Mouse (Mus musculus): ENCODE data around the gene Spaca4. TPM values are rescaled to one million over a fixed set of nuclear protein-coding genes. Genes with fewer than 3 reads are reported as not detected.
A peak's percentile ranks its signal among the peaks of the same experiment; 100 is the strongest.

Gene Spaca4
- total RNA-seq (2017) = not detected in 2 replicates

DNA sequence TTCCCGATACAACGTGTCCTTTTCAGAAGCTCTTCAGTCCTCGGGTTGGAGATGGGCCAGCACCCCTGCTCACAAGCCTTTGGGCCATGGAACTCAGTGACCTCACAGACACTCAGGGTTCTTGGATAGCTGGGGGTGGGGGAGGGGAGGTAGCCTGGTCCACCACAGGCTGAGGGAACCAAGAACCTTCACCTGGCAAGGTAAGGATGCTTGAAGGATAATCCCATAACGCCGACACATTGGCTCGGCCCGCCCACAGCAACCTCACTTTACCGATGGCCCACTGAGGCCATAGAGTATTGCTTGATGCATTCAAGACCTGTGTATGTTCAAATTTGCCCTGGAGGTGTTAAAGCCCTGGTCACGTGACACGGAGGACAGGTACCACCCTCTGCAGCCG is at the start of gene Spaca4:
Gene Spaca4, minus strand, starts transcription at position 101 of the 400 bp plus-strand sequence.
- no peak for ATAC-seq (replicated peaks; ENCODE audit: low read depth, poor library complexity, severe bottlenecking)

DNA sequence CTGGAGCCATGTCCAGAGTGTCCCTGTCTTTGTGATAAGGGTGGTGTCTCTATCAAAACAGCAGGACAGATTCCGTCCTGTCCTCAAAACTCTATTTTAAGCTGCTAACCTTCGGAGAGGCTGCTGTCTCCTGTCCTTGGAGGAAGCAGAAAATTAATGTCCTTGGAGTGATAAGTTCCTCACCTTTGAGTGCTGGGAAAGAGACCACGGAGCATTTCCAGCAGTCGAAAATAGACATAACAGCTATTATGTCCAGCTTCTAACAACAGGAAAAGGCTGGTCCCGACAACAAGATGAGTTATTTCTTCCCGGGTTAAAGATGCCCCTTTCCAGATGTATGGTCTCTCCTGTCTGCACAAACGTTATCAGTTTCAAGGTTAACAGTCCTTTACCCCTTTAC is 49.6 kb upstream of the Spaca4 start:
- ATAC-seq (replicated peaks; ENCODE audit: low read depth, poor library complexity, severe bottlenecking) = no peak

DNA sequence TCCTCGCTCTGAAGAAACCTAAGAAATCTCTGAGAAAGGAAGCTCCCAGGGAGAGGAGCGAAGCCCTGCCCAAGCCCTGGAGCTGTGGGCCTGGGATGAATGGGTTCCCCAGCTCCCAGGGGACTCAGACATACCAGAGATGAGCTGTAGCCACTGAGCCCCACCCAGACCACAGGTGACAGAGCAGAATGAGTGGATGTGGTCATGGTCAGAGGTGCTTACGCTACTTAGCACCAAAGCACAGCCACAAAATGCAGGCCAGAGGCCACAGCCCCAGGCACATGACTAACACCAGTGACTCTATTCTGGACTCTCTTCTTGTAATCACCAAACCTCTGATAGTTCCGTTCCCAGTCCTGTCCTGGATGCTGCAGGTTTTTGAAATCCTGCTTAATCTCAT is 45.5 kb upstream of the Spaca4 start:
- ATAC-seq (replicated peaks; ENCODE audit: low read depth, poor library complexity, severe bottlenecking) = peak; percentile 39; the same call in 1 of the 2 replicates

DNA sequence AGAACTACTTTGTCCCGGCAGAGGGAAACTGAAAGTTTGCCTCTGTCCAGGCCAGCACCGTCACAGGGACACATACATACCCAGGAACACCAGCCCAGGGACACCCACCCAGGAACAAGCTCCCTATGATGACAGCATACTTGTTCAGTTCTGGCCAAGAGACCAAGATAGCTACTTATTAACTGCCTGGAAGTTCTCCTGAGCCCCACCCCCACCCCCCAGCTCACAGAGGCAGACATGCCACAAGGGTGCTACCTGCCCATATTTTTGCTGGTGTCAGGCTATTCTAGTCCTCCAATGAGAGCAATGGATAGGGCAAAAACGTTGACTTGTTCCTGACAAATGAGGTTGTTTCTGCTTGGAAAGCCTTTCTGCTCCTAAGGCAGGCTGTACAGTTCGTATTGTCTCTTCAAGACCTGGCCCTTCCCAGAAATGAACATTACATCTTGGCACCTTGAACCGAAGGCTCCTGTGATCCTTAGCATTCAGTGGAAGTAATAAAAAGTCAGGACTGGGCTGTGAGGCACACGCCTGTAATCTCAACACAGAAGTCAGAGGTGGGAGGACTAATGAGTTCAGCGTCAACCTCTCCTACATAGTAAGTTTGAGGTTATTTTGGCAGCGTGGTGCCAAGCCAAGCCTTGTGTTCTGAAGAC is 44.9 kb upstream of the Spaca4 start:
- no peak for ATAC-seq (replicated peaks; ENCODE audit: low read depth, poor library complexity, severe bottlenecking)

DNA sequence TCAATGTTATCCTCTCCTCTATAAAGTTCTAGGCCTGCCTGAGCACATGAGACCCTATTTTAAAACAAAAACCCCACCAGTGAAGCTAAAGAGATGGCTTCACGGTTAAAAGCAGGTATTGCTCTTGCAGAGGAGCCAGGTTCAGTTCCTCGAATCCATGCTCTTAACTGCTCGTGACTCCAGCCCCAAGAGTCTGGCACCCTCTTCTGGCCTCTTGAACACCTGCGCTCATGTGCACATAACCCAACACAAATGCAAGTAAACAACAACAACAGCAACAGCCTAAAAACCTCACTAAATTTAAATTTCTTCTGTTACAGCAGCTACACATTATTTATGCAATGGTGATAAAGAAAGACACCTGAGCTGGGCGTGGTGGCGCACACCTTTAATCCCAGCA is 41.9 kb upstream of the Spaca4 start:
- ATAC-seq (replicated peaks; ENCODE audit: low read depth, poor library complexity, severe bottlenecking) = no peak

DNA sequence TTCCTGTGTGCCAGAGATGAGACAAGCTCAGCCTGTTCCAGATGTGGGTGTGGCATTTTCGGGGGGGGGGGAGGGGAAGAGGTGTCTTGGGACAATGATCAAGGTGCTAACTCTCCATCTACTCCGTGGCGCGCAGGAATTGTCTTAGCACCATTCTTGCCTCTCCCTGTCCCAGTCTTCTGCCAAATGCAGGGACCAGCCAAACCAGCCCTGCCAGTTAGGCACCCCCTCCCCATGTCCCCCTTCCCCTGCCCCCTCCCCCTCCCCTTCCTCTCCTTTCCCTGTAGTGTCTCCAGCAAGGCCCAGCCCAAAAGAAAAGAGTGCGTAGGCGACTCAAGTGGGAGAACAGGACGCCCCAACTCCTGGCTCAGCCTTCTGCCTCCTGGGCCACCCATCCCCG is 41.2 kb upstream of the Spaca4 start:
- no peak for ATAC-seq (replicated peaks; ENCODE audit: low read depth, poor library complexity, severe bottlenecking)

DNA sequence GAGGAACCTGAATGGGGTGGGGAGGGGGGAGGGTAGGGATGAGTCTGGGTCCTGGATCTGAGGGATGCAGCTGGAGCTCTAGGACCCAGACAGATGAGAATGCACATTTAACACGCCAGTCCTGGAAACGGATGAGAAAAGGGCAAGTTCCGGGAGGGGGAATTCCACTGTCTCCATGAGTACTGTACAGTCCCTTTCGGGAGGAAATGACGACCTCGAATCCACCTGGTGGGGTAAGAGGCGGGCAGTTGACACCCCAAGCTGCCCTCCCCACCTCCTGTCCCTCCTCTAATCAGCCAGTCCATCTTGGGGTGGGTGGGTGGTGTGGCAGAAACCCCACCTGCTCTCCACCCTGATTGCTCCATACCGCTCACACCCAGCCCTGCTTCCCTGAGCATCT is 40.4 kb upstream of the Spaca4 start:
- no peak for ATAC-seq (replicated peaks; ENCODE audit: low read depth, poor library complexity, severe bottlenecking)

DNA sequence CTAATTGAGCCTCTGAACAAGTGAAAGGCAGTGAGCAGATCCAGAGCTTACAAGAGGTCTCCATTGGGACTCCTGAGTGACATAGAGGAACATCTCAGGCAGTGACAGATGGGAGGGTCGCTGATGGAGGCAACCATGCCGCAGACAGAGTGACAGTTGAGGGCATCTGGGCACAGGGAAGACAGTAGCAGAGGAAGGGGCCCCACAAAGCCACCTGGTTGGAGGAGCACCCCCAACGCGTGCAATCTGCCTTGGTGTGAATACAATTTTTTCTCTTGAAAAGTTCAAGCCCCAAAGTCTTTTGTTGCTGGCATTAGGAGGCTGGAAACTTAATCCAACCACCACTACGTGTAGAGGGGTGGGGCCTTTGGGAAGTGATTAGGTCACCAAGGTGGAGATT is 34.5 kb upstream of the Spaca4 start:
- ATAC-seq (replicated peaks; ENCODE audit: low read depth, poor library complexity, severe bottlenecking) = no peak

DNA sequence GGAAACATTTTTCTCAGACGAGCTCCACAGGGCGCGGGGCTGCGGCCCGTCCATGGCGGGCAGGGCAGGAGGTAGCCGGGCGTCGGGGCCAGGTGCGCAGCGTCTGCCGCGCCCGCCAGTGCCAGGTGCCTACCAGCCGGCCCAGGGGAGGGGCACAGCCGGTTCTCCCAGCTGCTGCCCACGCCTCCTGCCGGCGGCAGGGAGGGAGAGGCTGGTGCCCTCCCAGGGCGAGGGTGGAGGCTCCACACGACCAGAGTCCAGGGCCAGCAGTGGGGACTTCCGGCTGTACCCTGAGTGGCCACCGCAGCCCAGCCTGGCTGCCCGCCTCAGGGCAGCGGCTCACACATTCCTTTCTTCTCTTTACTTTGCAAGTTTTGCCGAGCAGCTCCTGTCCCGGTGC is 33.8 kb upstream of the Spaca4 start:
- ATAC-seq (replicated peaks; ENCODE audit: low read depth, poor library complexity, severe bottlenecking) = no peak

DNA sequence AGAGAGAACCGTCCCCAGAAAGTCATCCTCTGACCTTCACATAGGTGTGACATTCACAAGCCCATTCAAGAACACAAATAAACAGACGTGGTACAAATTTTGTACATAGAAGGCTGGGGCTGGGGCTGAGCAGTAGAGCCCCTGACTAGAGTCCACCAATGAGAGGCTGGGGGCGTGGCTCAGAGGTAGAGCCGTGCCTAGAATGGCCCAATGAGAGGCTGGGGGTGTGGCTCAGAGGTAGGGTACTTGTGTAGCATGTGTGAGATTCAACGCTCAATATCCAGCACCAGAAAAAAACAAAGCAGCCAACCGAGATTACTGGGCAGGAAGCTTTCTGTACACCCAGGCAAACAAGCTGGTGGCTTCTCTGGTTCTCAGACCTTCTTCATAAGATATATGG is 30.1 kb upstream of the Spaca4 start:
- ATAC-seq (replicated peaks; ENCODE audit: low read depth, poor library complexity, severe bottlenecking) = no peak

DNA sequence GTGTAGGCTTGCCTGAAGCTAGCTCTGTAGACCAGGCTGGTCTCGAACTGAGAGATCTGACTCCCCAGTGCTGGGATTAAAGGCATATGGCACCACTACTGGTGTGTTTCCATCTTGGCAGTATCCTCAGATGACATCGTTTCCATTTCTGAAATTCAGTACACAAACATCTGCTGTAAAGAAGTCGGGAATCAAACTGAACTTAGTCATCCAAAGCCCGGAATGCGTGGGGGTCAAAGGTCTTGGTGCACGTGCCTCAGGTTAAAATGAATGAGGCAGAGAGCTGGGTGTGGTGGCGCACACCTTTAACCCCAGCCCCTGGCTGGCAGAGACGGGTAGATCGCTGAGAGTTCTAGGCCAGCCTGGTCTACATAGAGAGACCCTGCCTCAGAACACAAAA is 24.5 kb upstream of the Spaca4 start:
- no peak for ATAC-seq (replicated peaks; ENCODE audit: low read depth, poor library complexity, severe bottlenecking)

DNA sequence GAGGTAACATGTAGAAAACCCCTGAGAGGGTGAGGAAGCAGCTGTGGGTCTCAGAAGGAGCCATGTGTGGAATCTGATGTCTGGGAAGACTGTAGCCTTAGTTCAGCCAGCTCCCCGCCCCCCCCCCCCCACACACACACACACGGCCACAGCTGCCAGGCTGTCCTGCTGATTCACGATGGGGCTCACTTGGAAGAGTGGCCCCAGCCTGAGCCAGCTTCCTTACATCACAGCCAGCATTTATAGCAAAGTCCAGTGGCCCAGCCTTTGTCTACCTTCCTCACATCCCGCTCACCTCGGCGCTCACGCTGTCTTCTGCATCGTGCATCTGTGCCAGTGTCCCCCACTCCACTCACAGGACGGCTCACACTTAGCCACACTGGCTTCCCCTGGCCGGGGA is 23.8 kb upstream of the Spaca4 start:
- ATAC-seq (replicated peaks; ENCODE audit: low read depth, poor library complexity, severe bottlenecking) = 0 out of 2 replicates have a peak, but pooled peaks have one; percentile 32

DNA sequence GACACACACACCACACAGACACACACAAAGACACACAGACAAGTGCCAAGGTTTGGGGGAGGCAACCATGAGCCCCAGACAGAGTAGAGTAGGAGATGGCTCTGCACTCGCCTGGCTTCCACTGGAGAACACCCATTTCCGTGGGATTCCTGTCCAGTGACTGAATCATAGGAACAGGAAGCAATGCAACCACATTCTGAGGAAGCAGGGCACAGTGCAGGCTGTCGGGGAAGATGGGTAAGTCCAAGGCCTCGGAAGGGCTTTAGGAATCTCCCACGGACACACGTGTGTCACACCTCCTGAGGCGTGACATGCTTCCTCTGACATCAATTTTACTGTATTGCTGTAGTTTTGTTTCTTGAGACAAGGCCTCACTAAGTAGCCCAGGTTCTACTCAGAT is 22.5 kb upstream of the Spaca4 start:
- ATAC-seq (replicated peaks; ENCODE audit: low read depth, poor library complexity, severe bottlenecking) = no peak

DNA sequence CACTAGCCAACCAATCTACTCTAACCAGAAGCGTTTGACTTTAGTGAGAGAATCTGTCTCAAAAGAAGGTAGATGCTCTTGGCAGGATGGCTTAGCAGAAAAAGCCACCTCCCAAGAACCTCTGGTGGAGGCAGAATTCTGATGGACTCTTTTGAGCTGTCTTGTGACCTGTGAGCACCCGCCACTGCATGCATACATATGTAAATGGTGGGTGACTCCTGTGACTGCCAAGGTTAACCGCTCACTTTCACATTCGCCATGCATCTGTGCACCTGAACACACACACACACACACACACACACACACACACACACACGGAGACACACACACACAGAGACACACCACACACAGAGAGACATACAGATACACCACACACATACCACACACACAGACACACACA is 21.8 kb upstream of the Spaca4 start:
- ATAC-seq (replicated peaks; ENCODE audit: low read depth, poor library complexity, severe bottlenecking) = no peak

DNA sequence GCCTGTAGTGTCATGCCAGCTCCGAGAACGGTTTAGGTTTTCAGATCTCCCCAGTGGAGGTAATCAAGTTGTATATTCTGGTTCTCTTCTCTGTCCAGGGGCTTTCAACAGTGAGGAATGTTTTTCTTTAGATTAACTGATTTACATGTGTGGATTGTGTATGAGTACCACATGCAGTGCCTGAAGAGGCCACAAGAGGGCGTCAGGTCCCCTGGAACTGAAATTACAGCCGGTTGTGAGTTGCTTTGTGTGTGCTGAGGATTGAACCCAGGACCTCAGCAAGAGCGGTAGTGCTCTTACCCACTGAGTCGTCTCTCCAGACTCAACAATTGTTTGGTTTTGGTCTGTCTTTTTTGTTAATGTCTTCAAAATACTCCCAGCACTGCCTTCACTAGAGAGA is 20.9 kb upstream of the Spaca4 start:
- ATAC-seq (replicated peaks; ENCODE audit: low read depth, poor library complexity, severe bottlenecking) = no peak

DNA sequence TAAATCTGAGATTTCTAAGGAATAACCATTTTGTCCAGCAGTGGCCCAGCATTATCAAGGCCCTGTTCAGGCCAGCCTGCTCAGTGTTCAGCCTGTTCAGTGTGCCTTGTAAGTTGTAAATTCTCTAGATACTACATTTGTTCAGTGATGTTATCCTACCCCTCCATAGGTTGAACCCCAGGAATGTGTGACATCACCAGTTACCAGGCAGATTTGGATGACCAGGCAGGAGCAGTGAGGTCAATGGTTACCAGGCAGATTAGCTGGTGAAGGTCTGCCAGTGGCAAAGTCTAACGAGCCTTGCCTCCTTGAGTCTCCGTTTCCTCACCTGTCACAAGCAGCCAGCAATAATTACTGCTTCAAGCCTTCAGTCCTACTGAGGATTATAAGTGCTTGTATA is 18.8 kb upstream of the Spaca4 start:
- ATAC-seq (replicated peaks; ENCODE audit: low read depth, poor library complexity, severe bottlenecking) = peak; percentile 47; the same call in 1 of the 2 replicates

DNA sequence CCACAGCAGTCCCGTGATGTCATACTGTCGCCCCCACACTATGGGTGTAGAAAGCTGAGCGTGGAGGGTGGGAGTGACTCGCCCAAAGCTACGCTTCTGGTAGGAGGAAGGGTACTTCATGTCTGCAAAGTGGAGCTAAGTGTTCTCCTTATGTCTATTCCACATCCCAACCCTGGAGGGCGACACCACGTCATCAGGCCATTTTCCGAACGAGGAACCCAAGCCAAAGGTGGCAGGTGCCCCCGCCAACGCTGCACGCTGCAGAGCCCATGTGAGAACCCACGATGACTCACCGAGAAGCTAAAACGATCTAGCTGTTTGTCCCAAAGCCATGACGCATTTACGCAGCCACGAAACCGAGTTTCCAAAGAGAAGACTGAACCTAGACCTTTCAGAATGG is 16.7 kb upstream of the Spaca4 start:
- ATAC-seq (replicated peaks; ENCODE audit: low read depth, poor library complexity, severe bottlenecking) = peak; percentile 33

DNA sequence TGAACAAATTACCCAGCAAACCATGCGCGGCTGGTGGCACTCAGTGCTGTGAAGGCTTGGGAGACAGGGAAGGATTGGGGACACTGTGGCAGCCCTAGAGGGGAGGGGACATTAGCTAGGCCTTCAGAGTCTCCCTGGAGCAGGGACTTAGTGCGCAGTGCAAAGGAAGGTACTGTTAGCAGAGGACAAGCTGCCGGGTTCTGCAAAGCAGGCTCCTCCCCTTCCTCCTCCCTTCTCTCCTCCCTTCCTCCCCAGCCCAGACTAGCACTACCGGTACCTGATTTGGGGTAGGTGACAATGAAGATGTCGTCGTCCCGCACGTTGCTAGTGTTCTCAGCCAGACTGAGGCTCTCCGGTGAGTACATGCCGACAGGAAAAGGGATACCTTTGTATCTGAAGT is 16.2 kb upstream of the Spaca4 start:
- peak; percentile 71 for ATAC-seq (replicated peaks; ENCODE audit: low read depth, poor library complexity, severe bottlenecking)

DNA sequence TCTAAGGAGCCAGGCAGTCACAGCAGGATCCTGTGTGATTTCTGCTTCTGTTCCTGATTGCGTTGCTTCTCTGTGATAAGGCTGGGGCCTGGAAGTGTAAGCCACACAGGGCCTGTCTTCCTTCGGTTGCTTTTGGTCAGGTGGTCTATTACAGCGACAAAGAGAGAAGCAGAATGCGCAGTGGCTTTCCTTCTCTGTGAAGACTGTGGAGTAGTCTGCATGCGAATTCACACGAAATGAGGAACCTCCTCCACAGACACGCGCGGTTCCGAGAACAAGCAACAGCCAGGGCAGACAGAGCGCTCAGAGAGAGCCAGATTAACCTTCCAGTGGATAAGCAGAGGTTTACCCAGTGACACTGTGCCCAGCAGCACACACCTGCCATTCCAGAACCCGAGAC is 15.7 kb upstream of the Spaca4 start:
- peak; percentile 27 for ATAC-seq (replicated peaks; ENCODE audit: low read depth, poor library complexity, severe bottlenecking)

DNA sequence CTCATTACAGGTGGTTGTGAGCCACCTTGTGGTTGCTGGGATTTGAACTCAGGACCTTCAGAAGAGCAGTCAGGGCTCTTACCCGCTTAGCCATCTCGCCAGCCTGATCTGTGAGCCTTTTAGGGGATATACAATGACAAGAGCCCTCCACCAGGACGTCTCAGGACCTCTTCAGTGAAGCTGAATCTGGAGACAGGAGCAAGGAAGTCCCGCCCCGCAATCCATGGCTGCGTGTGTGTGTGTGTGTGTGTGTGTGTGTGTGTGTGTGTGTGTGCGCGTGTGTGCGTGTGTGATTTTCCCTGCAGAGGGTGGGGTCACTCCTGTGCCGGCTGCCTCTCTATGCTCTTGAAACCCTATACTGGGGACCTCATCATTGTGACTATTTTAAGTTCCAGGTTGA is 14.2 kb upstream of the Spaca4 start:
- no peak for ATAC-seq (replicated peaks; ENCODE audit: low read depth, poor library complexity, severe bottlenecking)

DNA sequence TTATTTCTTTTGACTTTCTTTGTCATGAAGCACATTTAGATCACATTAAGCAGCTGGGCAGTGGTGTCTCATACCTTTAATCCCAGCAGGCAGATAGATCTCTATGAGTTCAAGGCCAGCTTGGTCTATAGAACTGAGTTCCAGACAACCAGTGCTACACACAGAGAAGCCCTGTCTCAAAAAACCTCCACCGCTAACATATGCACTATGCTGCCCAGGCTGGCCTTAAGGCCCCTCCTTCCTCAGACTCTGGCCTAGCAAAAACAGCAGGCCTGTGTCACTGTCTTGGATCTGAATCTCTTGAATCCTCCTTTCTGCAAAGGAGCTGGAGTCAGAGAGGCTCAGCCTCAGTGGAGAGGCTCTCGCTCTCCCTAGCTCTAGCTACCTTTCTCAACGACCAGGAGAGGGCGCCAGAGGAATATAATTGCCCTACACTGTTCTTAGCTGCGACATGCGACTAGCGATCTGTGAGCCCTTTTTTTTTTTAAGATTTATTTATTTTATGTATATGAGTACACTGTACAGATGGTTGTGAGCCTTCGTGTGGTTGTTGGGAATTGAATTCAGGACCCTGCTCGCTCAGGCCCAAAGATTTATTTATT is 13.7 kb upstream of the Spaca4 start:
- ATAC-seq (replicated peaks; ENCODE audit: low read depth, poor library complexity, severe bottlenecking) = peak; percentile 69

DNA sequence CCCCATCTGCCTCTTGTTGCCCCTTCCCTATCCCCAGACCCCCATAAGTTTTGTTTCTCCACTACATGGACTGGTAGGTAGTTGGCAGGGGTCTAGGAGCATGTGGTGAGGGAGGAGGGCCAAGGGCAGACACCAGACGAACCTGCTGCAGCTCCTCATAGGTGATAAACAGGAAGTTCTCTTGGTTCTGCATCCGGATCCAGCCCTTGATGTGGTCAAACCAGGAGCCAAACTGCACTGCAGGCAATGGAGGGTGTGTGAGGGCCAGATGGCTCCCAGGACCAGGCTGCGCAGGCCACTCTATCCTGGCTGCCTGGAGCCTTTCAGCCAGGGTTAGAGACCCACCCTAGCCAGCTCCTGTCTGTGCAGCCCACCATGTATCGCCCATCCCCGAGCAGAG is 7.9 kb upstream of the Spaca4 start:
- 0 out of 2 replicates have a peak, but pooled peaks have one; percentile 12 for ATAC-seq (replicated peaks; ENCODE audit: low read depth, poor library complexity, severe bottlenecking)

All from common myeloid progenitor, adult 5-6 weeks (primary cell).